Comparison of ENCODE assay signal across 8 mouse cellular contexts in genomic region chr12:51970352-51971069, GRCm38 (mm10). TPM values are rescaled to one million over a fixed set of nuclear protein-coding genes. Genes with fewer than 3 reads are reported as not detected.
A peak's percentile ranks its signal among the peaks of the same experiment; 100 is the strongest.
DNase-seq lines count a peak whose midpoint lies in the region; ATAC-seq and TF ChIP-seq lines count a peak whose summit lies in the region.

No protein-coding gene starts in this region.

- DNase-seq in kidney, adult 2 months, result no peak
- DNase-seq in kidney, adult 18-20 months, result no peak
- DNase-seq in MN1 (ENCODE audit: low spot score), result peak; percentile 34
- no peak for DNase-seq in liver, embryonic 13.5 days
- peak; percentile 35 for DNase-seq in splenic B cell, adult 2 months (ENCODE audit: low read depth, low spot score)
- no peak for DNase-seq in cerebellum, postnatal 14 days
- no peak for DNase-seq in frontal cortex, adult 2 months (ENCODE audit: extremely low spot score in 1 of 2, low spot score in 1 of 2)

- H3K4me1 ChIP-seq in kidney, adult 2 months (ENCODE audit: control insufficient read depth, insufficient read depth, low read length), result peaks cover 3% of the 10 kb centered on the region; the same call in 1 of the 2 replicates
- H3K4me1 ChIP-seq in forebrain, embryonic 13.5 days, result peaks cover 11% of the 10 kb centered on the region
- peaks cover 27% of the 10 kb centered on the region for H3K4me1 ChIP-seq in liver, embryonic 13.5 days (replicated peaks)

- TF ChIP-seq CTCF in kidney, adult 2 months (conservative IDR thresholded peaks at IDR 0.05; ENCODE audit: insufficient read depth, insufficient read length, low read depth, low read length), result no peak

- peak overlapping the region; percentile 85 for H3K9ac ChIP-seq in forebrain, embryonic 13.5 days
- peak overlapping the region; percentile 98 for H3K9ac ChIP-seq in liver, embryonic 13.5 days

- no peaks in the 10 kb centered on the region for H3K36me3 ChIP-seq in kidney, adult 2 months (ENCODE audit: control insufficient read depth, insufficient read depth, low read length)
- no peaks in the 10 kb centered on the region for H3K36me3 ChIP-seq in forebrain, embryonic 13.5 days (ENCODE audit: poor library complexity, severe bottlenecking)
- no peaks in the 10 kb centered on the region for H3K36me3 ChIP-seq in liver, embryonic 13.5 days
- no peaks in the 10 kb centered on the region for H3K36me3 ChIP-seq in splenic B cell, adult 2 months (ENCODE audit: control insufficient read depth, insufficient read depth, low read length, poor library complexity, severe bottlenecking)

- H3K27me3 ChIP-seq in kidney, adult 2 months (replicated peaks; ENCODE audit: control insufficient read depth, insufficient read depth, low read length), result no peaks in the 10 kb centered on the region
- H3K27me3 ChIP-seq in forebrain, embryonic 13.5 days, result no peaks in the 10 kb centered on the region
- no peaks in the 10 kb centered on the region for H3K27me3 ChIP-seq in liver, embryonic 13.5 days
- H3K27me3 ChIP-seq in splenic B cell, adult 2 months (ENCODE audit: control insufficient read depth, insufficient read depth, low read length, poor library complexity, severe bottlenecking), result no peaks in the 10 kb centered on the region

- H3K4me2 ChIP-seq in forebrain, embryonic 13.5 days, result peak overlapping the region; percentile 76
- peak overlapping the region; percentile 81 for H3K4me2 ChIP-seq in liver, embryonic 13.5 days

- H3K4me3 ChIP-seq in kidney, adult 2 months (ENCODE audit: insufficient read depth, low read depth, low read length), result peak overlapping the region; percentile 97
- peak overlapping the region; percentile 94 for H3K4me3 ChIP-seq in forebrain, embryonic 13.5 days
- H3K4me3 ChIP-seq in liver, embryonic 13.5 days (replicated peaks), result peak overlapping the region; percentile 100

- TF ChIP-seq POLR2A in kidney, adult 2 months (IDR thresholded peaks at IDR 0.05; ENCODE audit: low read depth, low read length), result no peak

- no peak for ATAC-seq in forebrain, embryonic 13.5 days
- peak; percentile 77 for ATAC-seq in liver, embryonic 13.5 days (ENCODE audit: low read depth)

- no peaks in the 10 kb centered on the region for H3K9me3 ChIP-seq in forebrain, embryonic 13.5 days (replicated peaks)
- peaks cover 4% of the 10 kb centered on the region; the same call in 1 of the 2 replicates for H3K9me3 ChIP-seq in liver, embryonic 13.5 days (replicated peaks)

- H3K27ac ChIP-seq in kidney, adult 2 months (ENCODE audit: insufficient read depth, low read depth, low read length), result peak overlapping the region; percentile 58
- peak overlapping the region; percentile 86 for H3K27ac ChIP-seq in forebrain, embryonic 13.5 days
- H3K27ac ChIP-seq in liver, embryonic 13.5 days, result peak overlapping the region; percentile 98

- WGBS in kidney, adult 2 months, result 3% methylated on average over 35 of the region's 35 CpGs
- WGBS in forebrain, embryonic 13.5 days, result under 1% methylated on average over 35 of the region's 35 CpGs
- WGBS in liver, embryonic 13.5 days (ENCODE audit: insufficient replicate concordance), result under 1% methylated on average over 35 of the region's 35 CpGs

RNA-seq across cellular contexts. Expression of gene Heatr5a, which starts 0.6 kb away (rescaled TPM):
- polyA plus RNA-seq in kidney, adult 2 months (2012; rRNA removed), result 13.4 and 21.0 TPM in 2 replicates
- 6.7 and 7.3 TPM in 2 replicates for polyA plus RNA-seq in forebrain, embryonic 13.5 days (2015; fragmentation: Nextera tagmentation; extraction: Ambion mirVana)
- polyA plus RNA-seq in liver, embryonic 13.5 days (2015; fragmentation: Nextera tagmentation; extraction: Ambion mirVana), result 5.1 and 6.0 TPM in 2 replicates
- 5.8 and 6.8 TPM in 2 replicates for polyA plus RNA-seq in frontal cortex, adult 2 months (2012; rRNA removed)

RNA-seq across cellular contexts. Expression of gene Dtd2, which starts 35.8 kb away (rescaled TPM):
- polyA plus RNA-seq in kidney, adult 2 months (2012; rRNA removed), result 11.2 and 14.6 TPM in 2 replicates
- polyA plus RNA-seq in forebrain, embryonic 13.5 days (2015; fragmentation: Nextera tagmentation; extraction: Ambion mirVana), result 19.1 and 21.1 TPM in 2 replicates
- polyA plus RNA-seq in liver, embryonic 13.5 days (2015; fragmentation: Nextera tagmentation; extraction: Ambion mirVana), result 16.7 and 17.4 TPM in 2 replicates
- 12.7 and 16.0 TPM in 2 replicates for polyA plus RNA-seq in frontal cortex, adult 2 months (2012; rRNA removed)

RNA-seq across cellular contexts. Expression of gene Gpr33, which starts 57.4 kb away (rescaled TPM):
- 0.08 and 0.11 TPM in 2 replicates for polyA plus RNA-seq in kidney, adult 2 months (2012; rRNA removed)
- not detected in 2 replicates for polyA plus RNA-seq in forebrain, embryonic 13.5 days (2015; fragmentation: Nextera tagmentation; extraction: Ambion mirVana)
- not detected in 2 replicates for polyA plus RNA-seq in liver, embryonic 13.5 days (2015; fragmentation: Nextera tagmentation; extraction: Ambion mirVana)
- not detected in 2 replicates for polyA plus RNA-seq in frontal cortex, adult 2 months (2012; rRNA removed)

Comparison
In these comparisons a context has a peak if more than half of its experiments do, and no peak if none do; other contexts are left out.
1. DNase-seq: peak in MN1 (single experiment) and splenic B cell, adult 2 months (single experiment); none in kidney, adult 2 months (single experiment), kidney, adult 18-20 months (single experiment), liver, embryonic 13.5 days (single experiment), cerebellum, postnatal 14 days (0 of 2) and frontal cortex, adult 2 months (0 of 2).
2. Peak in every context shown above with its lines, with median percentiles within 50 percentile points of each other: H3K27ac ChIP-seq and H3K4me3 ChIP-seq.